Mouse (Mus musculus) CH12.LX (cell line): Measurements from ENCODE around the gene Ptprm. TPM values are rescaled to one million over a fixed set of nuclear protein-coding genes. Genes with fewer than 3 reads are reported as not detected.

Experiments
- DNase-seq: peaks from one replicate; pipeline ENCODE4 v3.0.0-alpha.2; 2013; ENCODE audit errors: extremely low read depth
- H3K27ac ChIP-seq: 2 replicates; pipeline ENCODE4 v1.5.1; 2012; ENCODE audit warnings: low read depth, mild to moderate bottlenecking, control low read depth, moderate library complexity; ENCODE audit not compliant: insufficient read depth
- H3K27me3 ChIP-seq: replicated peaks from 2 replicates; pipeline ENCODE3; 2012; ENCODE audit warnings: inconsistent platforms
- H3K36me3 ChIP-seq, 2 experiments: replicated peaks in 1 of 2; 2 replicates each; pipeline versions ENCODE3 to v1.6.1; 2012; ENCODE audit warnings: inconsistent platforms in 1 of 2, low read length in 1 of 2, mild to moderate bottlenecking in 1 of 2, mixed read lengths in 1 of 2, moderate library complexity in 1 of 2; ENCODE audit not compliant: control insufficient read depth in 1 of 2, insufficient read depth in 1 of 2
- H3K4me1 ChIP-seq, 2 experiments: 2 replicates each; pipeline ENCODE4 v1.6.1; 2012; ENCODE audit warnings: inconsistent platforms in 1 of 2, moderate library complexity in 1 of 2; ENCODE audit not compliant: insufficient read depth in 2 of 2, control insufficient read depth in 1 of 2
- H3K4me2 ChIP-seq: 2 replicates; pipeline ENCODE4 v1.6.1; 2012; ENCODE audit warnings: low read depth, mild to moderate bottlenecking, control low read depth; ENCODE audit not compliant: poor library complexity, insufficient read depth, severe bottlenecking
- H3K4me3 ChIP-seq, 3 experiments: fragments of 150-350 bp in 1 of 3; sonication (generic) in 1 of 3; replicated peaks in 1 of 3; 2 replicates each; pipeline versions ENCODE3 to v1.5.1; 2011 to 2012; ENCODE audit warnings: low read depth in 2 of 3, low read length in 2 of 3, mild to moderate bottlenecking in 2 of 3, moderate library complexity in 2 of 3, control low read depth in 1 of 3, improper control_type of control experiment in 1 of 3, inconsistent platforms in 1 of 3, mixed read lengths in 1 of 3; ENCODE audit not compliant: poor library complexity in 1 of 3
- H3K79me2 ChIP-seq: replicated peaks from 2 replicates; pipeline ENCODE4 v1.6.1; 2012; ENCODE audit warnings: mild to moderate bottlenecking, moderate library complexity; ENCODE audit not compliant: control insufficient read depth, poor library complexity, insufficient read depth, severe bottlenecking; ENCODE audit errors: extremely low read depth
- H3K9ac ChIP-seq: 2 replicates; pipeline ENCODE4 v1.6.1; 2012; ENCODE audit warnings: low read depth, mild to moderate bottlenecking, control low read depth, moderate library complexity; ENCODE audit not compliant: insufficient read depth
- H3K9me3 ChIP-seq: replicated peaks from 2 replicates; pipeline ENCODE3; 2012; ENCODE audit warnings: low read length, inconsistent platforms, mixed read lengths
- BHLHE40 ChIP-seq: IDR thresholded peaks from 2 replicates; pipeline ENCODE4 v1.6.1; 2011; ENCODE audit warnings: mild to moderate bottlenecking, low read depth, low read length, improper control_type of control experiment
- CHD1 ChIP-seq: IDR thresholded peaks from 2 replicates; pipeline ENCODE4 v1.6.1; 2012; ENCODE audit warnings: low read depth, low read length, improper control_type of control experiment, inconsistent platforms
- CHD2 ChIP-seq: IDR thresholded peaks from 2 replicates; pipeline ENCODE4 v1.6.1; 2011; ENCODE audit warnings: low read length, improper control_type of control experiment
- E2F4 ChIP-seq: IDR thresholded peaks from 2 replicates; pipeline ENCODE4 v1.6.1; 2011; ENCODE audit warnings: low read depth, low read length, improper control_type of control experiment; ENCODE audit not compliant: insufficient replicate concordance
- EP300 ChIP-seq: IDR thresholded peaks from 2 replicates; pipeline ENCODE4 v1.6.1; 2011; ENCODE audit warnings: low read length, improper control_type of control experiment
- ETS1 ChIP-seq: conservative IDR thresholded peaks from 2 replicates; pipeline ENCODE4 v1.6.1; 2012; ENCODE audit warnings: low read depth, mild to moderate bottlenecking, inconsistent platforms, low read length, improper control_type of control experiment, moderate library complexity
- GABPA ChIP-seq: IDR thresholded peaks from 2 replicates; pipeline ENCODE4 v1.6.1; 2012; ENCODE audit warnings: low read depth, low read length, improper control_type of control experiment, inconsistent platforms; ENCODE audit not compliant: insufficient replicate concordance
- IRF4 ChIP-seq: IDR thresholded peaks from 2 replicates; pipeline ENCODE4 v1.6.1; 2014; ENCODE audit warnings: low read depth, mild to moderate bottlenecking, inconsistent platforms, low read length, improper control_type of control experiment
- KAT2A ChIP-seq: IDR thresholded peaks from 2 replicates; pipeline ENCODE4 v1.6.1; 2012; ENCODE audit warnings: low read length, improper control_type of control experiment, inconsistent platforms; ENCODE audit not compliant: insufficient replicate concordance
- MAFK ChIP-seq: IDR thresholded peaks from 2 replicates; pipeline ENCODE4 v1.6.1; 2011; ENCODE audit warnings: low read length, improper control_type of control experiment; ENCODE audit not compliant: insufficient replicate concordance
- MAX ChIP-seq: IDR thresholded peaks from 2 replicates; pipeline ENCODE4 v1.6.1; 2011; ENCODE audit warnings: low read length, improper control_type of control experiment
- MEF2A ChIP-seq: IDR thresholded peaks from 2 replicates; pipeline ENCODE4 v1.6.1; 2014; ENCODE audit warnings: low read depth, mild to moderate bottlenecking, inconsistent platforms, low read length, improper control_type of control experiment, borderline replicate concordance
- MYC ChIP-seq: IDR thresholded peaks from 2 replicates; pipeline ENCODE4 v1.6.1; 2011; ENCODE audit warnings: low read depth, mild to moderate bottlenecking, improper control_type of control experiment, low read length
- NELFE ChIP-seq: IDR thresholded peaks from 2 replicates; pipeline ENCODE4 v1.6.1; 2011; ENCODE audit warnings: low read depth, low read length, improper control_type of control experiment
- NRF1 ChIP-seq: IDR thresholded peaks from 2 replicates; pipeline ENCODE4 v1.6.1; 2014; ENCODE audit warnings: low read depth, mild to moderate bottlenecking, inconsistent platforms, low read length, improper control_type of control experiment, moderate library complexity
- PAX5 ChIP-seq: IDR thresholded peaks from 2 replicates; pipeline ENCODE4 v1.6.1; 2012; ENCODE audit warnings: low read length, inconsistent platforms, mixed read lengths
- POLR2A ChIP-seq: IDR thresholded peaks from 2 replicates; pipeline ENCODE4 v1.6.1; 2011; ENCODE audit warnings: low read depth, mild to moderate bottlenecking, improper control_type of control experiment, low read length
- POLR2AphosphoS2 ChIP-seq: IDR thresholded peaks from 2 replicates; pipeline ENCODE4 v1.6.1; 2011; ENCODE audit warnings: low read depth, low read length, improper control_type of control experiment
- RCOR1 ChIP-seq: conservative IDR thresholded peaks from 2 replicates; pipeline ENCODE4 v1.6.1; 2012; ENCODE audit warnings: low read depth, mild to moderate bottlenecking, inconsistent platforms, low read length, improper control_type of control experiment
- SIN3A ChIP-seq: IDR thresholded peaks from 2 replicates; pipeline ENCODE4 v1.6.1; 2012; ENCODE audit warnings: low read length, improper control_type of control experiment, inconsistent platforms
- SMC3 ChIP-seq: IDR thresholded peaks from 2 replicates; pipeline ENCODE4 v1.6.1; 2011; ENCODE audit warnings: low read depth, low read length, improper control_type of control experiment
- UBTF ChIP-seq: IDR thresholded peaks from 2 replicates; pipeline ENCODE4 v1.6.1; 2012; ENCODE audit warnings: low read depth, mild to moderate bottlenecking, inconsistent platforms, low read length, improper control_type of control experiment, moderate library complexity
- ZC3H11A ChIP-seq: IDR thresholded peaks from 2 replicates; pipeline ENCODE4 v1.6.1; 2012; ENCODE audit warnings: low read depth, mild to moderate bottlenecking, inconsistent platforms, low read length, improper control_type of control experiment
- ZKSCAN1 ChIP-seq: IDR thresholded peaks from 2 replicates; pipeline ENCODE4 v1.6.1; 2012; ENCODE audit warnings: low read depth, inconsistent platforms, low read length, improper control_type of control experiment, borderline replicate concordance
- ZMIZ1 ChIP-seq: IDR thresholded peaks from 2 replicates; pipeline ENCODE4 v1.6.1; 2012; ENCODE audit warnings: low read depth, mild to moderate bottlenecking, inconsistent platforms, low read length, improper control_type of control experiment
- ZNF384 ChIP-seq: IDR thresholded peaks from 2 replicates; pipeline ENCODE4 v1.6.1; 2012; ENCODE audit warnings: low read depth, low read length, improper control_type of control experiment, inconsistent platforms
- dilution Hi-C: fragments of 300-500 bp; cut with MboI; formaldehyde crosslinking; loops from 2 replicates; pipeline ENCODE4 v1.14.3; 2020; ENCODE audit warnings: low sequenced_read_pairs; ENCODE audit not compliant: extremely low pct_unique_long_range_greater_than_20kb, extremely low pct_ligation_motif_present
- in situ Hi-C: fragments of 300-500 bp; cut with MboI; formaldehyde crosslinking; loops from 3 replicates; pipeline ENCODE4 v1.14.3; 2019; ENCODE audit warnings: low sequenced_read_pairs, low pct_ligation_motif_present, low pct_unique_long_range_greater_than_20kb, mixed read lengths
- polyA plus RNA-seq: library from polyadenylated mRNA; unstranded; fragments of >175 nt; gene quantifications from 2 replicates; pipeline ENCODE4 v1.2.1, GENCODE M21; 2012; ENCODE audit warnings: low read depth; ENCODE audit not compliant: insufficient read length
- total RNA-seq, 2 experiments: library from RNA; depleted of rRNA; stranded (reverse); fragments of 300-350 nt in 1 of 2; fragments of >200 nt in 1 of 2; gene quantifications; 2 replicates each; pipeline ENCODE4 v1.2.3; 2012 to 2014

Gene Ptprm
- total and polyA plus RNA-seq, 3 experiments: not detected

- Histone ChIP-seq H3K27ac (no peak overlapping the region), H3K79me2 (no peaks in the 10 kb centered on the region), H3K9ac (no peak overlapping the region), H3K9me3 (peaks cover 59% of the 10 kb centered on the region), H3K36me3 (no peaks in the 10 kb centered on the region), H3K4me2 (no peak overlapping the region), H3K27me3 (no peaks in the 10 kb centered on the region), H3K4me1 (no peaks in the 10 kb centered on the region), H3K4me3 (no peak overlapping the region)
- DNase-seq: no peak
- in situ Hi-C loops: no loop called here
- dilution Hi-C loops: no loop called here
- TF ChIP-seq ZKSCAN1: no peak
- no peak for TF ChIP-seq MAFK
- TF ChIP-seq SMC3: no peak
- no peak for TF ChIP-seq MYC
- no peak for TF ChIP-seq EP300
- no peak for TF ChIP-seq SIN3A
- no peak for TF ChIP-seq RCOR1
- no peak for TF ChIP-seq ZMIZ1
- no peak for TF ChIP-seq NRF1
- TF ChIP-seq MAX: no peak
- TF ChIP-seq NELFE: no peak
- no peak for TF ChIP-seq E2F4
- no peak for TF ChIP-seq POLR2A
- no peak for TF ChIP-seq MEF2A
- no peak for TF ChIP-seq POLR2AphosphoS2
- TF ChIP-seq CHD2: no peak
These were observed 115.4 kb downstream of the Ptprm start for GRCm38 (mm10) chr17:67238866-67239265.

- dilution Hi-C loops: no loop called here
- no peak overlapping the region for H3K4me2 ChIP-seq
- H3K9ac ChIP-seq: no peak overlapping the region
These were observed 116.8 kb downstream of the Ptprm start for GRCm38 (mm10) chr17:67237407-67237806.

More at GRCm38 (mm10) chr17:67237407-67237806, 116.8 kb downstream of the Ptprm start:
- DNase-seq: no peak
- Histone ChIP-seq H3K79me2 (no peaks in the 10 kb centered on the region), H3K9me3 (peaks cover 64% of the 10 kb centered on the region), H3K4me1 (no peaks in the 10 kb centered on the region), H3K36me3 (no peaks in the 10 kb centered on the region), H3K4me3 (no peak overlapping the region), H3K27ac (no peak overlapping the region), H3K27me3 (no peaks in the 10 kb centered on the region)
- TF ChIP-seq ZKSCAN1 (no peak), MYC (no peak), UBTF (no peak), CHD1 (no peak), SMC3 (no peak), PAX5 (no peak), BHLHE40 (no peak), ETS1 (no peak), KAT2A (no peak), IRF4 (no peak), GABPA (no peak), MAX (no peak), MEF2A (no peak), E2F4 (no peak), ZC3H11A (no peak), ZNF384 (no peak), ZMIZ1 (no peak), EP300 (no peak), SIN3A (no peak), CHD2 (no peak)
- in situ Hi-C loops: no loop called here
